Mouse (Mus musculus): ENCODE results near the gene Crybg1.

DNA sequence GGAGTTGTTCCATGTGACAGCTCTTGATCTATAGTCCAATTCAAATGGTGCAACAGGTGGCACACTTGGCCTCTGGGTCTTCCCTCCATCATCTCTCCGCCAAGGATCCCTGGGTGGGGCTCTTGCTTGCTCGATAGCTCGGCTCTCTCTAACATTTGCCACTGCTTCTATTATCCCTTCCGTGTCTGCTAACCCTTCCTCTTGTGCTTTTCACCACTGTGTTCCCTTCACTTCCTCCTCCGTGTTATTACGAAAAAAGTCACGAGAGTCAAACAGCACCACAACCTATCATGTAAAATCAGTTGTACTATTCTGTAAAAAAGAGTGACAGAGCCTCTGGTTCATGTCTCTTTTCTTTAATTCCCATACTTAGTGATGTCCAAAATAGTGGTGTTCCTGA, 137.2 kb downstream of the Crybg1 start:
- TF ChIP-seq CTCF (IDR thresholded peaks at IDR 0.05; ENCODE audit: control insufficient read depth, insufficient read depth, insufficient replicate concordance, low read depth, low read length) (no peak), POLR2A (IDR thresholded peaks at IDR 0.05; ENCODE audit: control insufficient read depth, low read depth, low read length) (no peak)
